Mouse (Mus musculus): Measurements from ENCODE around the gene Cgrrf1.
A peak's percentile ranks its signal among the peaks of the same experiment; 100 is the strongest.
"Not testable (repeated sequence)": the region's sequence is repeated elsewhere in the genome, so short reads cannot be mapped to it uniquely, and the experiment has no call there.

The Cgrrf1 gene

DNA sequence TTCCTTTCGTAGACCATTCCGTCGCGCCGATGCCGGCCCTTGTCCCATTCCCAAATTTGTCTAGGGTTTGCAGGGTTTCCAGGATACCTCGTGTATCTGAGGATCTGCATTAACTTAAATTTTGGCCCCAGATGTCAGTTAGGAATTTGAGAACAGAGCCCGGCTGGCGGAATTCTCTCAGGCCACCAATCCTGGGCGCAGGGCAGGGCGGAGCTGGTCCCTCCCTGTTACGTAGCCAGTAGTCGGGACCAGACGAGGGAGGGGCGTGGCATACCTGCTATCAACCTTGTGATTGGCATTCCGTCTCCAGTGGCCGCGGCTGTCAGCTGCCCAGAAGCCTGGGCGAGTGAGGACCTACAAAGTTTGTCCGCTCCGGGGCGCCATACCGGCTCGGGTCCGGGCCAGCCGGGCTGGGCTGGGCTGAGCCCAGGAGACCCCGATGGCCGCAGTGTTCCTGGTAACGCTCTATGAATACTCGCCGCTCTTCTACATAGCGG, at the start of gene Cgrrf1:
Cgrrf1 (plus strand) TSS at position 289 of the 497 bp plus-strand sequence.
- peak; percentile 99 for DNase-seq

GRCm38 (mm10) chr14:46782187-46782828, 49.6 kb upstream of the Cgrrf1 start:
- no peak for DNase-seq

DNA sequence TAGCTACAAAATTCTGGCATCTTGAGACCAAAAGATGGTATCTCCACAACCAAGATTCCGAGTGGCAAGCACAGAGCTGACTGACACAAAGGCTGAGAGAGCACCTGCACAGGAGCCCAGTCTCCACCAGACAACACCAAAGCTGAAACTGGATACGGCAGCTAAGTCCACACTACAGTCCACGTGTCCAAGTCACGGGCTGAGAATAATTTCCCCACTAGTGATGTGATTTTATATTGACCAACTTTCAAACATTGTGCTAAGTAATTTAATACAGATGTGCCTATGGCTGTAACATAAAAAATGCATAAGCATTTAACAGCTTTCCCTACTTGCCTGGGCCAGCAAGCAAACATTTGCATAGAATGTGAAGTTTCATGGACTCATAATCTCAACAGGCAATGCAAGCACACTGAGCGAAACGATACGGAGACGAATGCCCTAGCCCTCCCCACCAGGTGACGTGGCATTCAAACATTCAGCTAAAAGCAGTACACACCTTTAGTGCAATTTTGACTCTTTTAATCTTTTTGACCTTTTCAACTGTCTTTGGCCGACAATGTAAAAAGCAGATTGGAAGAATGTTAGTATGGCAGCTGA, 48.5 kb upstream of the Cgrrf1 start:
- no peak for DNase-seq

DNA sequence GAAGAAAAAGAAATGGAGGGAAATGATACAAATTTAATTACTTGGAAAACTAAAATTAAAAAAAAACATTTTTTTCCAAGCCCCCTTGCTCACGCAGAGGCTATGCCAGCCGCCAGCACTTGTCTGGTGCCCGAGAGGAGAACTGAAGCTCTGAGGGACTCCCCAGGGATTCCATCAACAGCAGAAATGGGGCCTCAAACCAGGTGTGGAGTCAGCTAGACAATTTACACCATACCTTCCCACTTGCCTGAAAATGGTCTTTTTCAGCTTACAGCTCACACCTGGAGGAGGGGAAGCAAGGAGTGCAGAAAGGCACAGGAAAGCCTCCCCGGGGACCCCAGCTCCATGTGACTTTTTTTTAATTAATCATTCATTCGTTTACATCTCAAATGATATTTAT, 46.7 kb upstream of the Cgrrf1 start:
- no peak for DNase-seq

- no peak for DNase-seq
Observed at GRCm38 (mm10) chr14:46787454-46787786, 44.5 kb upstream of the Cgrrf1 start.

GRCm38 (mm10) chr14:46787787-46788504, 44.0 kb upstream of the Cgrrf1 start, which contains the start of gene Cnih1:
TSS of gene Cnih1 (minus strand) at chr14:46788411.
- DNase-seq: peak; percentile 89 to 94

DNA sequence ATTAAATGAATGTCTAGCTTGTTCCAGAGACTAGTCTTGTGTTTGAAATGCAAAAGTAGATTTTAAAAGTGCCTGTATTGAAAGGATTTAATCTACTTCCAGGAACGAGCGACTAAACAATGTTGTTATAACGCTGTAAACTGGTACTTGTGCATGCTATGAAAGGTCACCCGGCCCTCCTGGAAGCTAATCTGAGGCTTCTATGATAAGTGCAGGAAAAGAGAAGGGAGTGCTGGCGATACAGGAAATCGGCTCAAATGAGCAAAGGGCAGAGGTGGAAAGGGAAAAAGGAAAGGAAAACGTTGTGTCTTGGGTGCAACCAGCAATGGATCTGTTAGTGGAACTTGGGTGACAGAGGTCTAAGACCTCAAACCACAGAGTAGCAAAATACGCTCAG, 43.4 kb upstream of the Cgrrf1 start:
- peak; percentile 18 to 26 for DNase-seq

DNA sequence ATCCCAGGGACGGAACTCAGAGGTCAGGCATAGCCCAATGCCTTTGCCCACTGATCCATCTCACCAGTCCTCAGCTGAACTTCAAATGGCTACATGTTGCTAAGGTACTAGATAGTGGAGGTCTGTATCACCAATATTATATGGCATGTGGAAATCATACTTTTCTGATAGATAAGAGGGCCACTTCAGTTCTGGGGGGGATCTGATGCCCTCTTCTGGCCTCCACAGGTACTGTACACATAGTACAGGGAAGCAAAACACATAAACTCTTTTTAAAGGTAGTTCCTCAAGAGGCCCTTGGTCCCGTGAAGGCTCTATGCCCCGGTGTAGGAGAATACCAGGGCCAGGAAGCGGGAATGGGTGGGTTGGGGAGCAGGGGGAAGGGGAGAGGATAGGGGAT, 41.6 kb upstream of the Cgrrf1 start:
- DNase-seq: peak in 1 of 2 experiments; percentile 16

GRCm38 (mm10) chr14:46790723-46791122, 41.2 kb upstream of the Cgrrf1 start:
- DNase-seq: no peak

- no peak for DNase-seq
Observed at GRCm38 (mm10) chr14:46794157-46794556, 37.8 kb upstream of the Cgrrf1 start.

DNA sequence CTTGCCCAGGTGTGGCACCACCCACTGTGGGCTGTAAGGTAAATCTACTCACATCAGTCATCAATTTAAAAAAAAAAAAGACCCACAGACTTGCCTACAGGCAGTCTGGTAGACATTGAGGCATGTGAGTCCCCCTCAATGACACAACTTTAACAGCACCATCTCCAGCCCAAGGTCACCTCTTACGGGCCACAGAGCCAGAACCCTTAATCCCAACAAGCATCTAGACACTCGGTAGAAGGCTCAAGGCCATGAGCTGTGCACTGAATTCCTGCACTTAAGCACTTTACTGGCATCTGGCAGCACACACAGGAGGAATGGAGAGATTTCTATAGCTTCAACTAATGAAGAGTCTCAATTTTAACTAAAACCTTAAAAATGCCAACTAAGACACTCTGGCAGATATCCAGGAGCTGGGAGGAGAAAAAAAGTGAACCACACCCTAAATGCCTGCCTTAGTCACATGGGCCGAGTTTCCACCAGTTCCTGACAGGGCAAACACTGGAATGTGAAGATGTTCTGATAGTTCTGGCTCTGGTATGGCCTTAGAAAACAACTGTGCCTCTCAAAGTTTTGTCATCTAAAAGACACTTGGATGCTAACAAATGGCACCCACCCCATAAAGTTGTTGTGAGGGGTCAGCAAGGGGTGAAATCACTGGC, 31.1 kb upstream of the Cgrrf1 start:
- DNase-seq: peak; percentile 41 to 45

GRCm38 (mm10) chr14:46803259-46803658, 28.7 kb upstream of the Cgrrf1 start:
- no peak for DNase-seq

GRCm38 (mm10) chr14:46803791-46804190, 28.1 kb upstream of the Cgrrf1 start:
- DNase-seq: peak in 1 of 2 experiments; percentile 21

- DNase-seq: no peak
Observed at GRCm38 (mm10) chr14:46806186-46806585, 25.7 kb upstream of the Cgrrf1 start.

DNA sequence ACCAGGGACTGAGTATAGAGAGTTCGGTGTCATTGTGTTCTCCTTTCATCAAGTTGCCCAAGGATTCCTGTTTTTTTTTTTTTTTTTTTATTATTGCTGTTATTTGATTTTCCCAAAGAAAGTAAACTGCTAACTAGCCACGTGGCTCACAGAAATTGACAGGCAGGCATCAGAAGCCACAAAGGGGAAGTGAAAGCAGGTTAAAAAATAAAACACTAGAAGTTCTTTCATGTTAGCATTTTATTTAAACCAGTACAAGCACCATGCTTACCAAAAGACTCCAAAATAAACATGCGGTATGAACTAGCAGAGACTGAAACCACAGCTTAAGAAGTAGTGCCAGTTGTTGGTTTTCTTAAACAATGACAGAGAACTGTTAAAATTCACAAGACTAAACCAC, 24.0 kb upstream of the Cgrrf1 start:
- DNase-seq: no peak

DNA sequence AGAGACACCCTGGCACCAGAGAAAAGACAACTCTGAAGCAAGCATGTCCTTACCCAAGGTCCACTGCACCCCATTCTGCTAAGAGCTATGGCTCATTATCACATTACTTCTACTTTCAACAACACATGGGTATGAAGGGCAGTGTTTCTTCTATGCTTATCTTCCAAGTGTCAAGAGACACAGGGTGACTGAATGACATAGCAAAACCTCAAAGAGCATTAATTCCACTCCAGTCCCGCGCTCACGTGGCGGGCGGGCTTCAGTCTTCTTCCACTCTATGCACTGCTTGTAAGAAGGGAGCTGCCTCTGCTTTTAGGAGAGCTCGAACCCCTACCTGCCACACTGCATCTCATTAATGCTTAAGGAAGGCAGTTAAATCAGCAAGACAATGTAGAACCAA, 16.3 kb upstream of the Cgrrf1 start:
- DNase-seq: no peak

DNA sequence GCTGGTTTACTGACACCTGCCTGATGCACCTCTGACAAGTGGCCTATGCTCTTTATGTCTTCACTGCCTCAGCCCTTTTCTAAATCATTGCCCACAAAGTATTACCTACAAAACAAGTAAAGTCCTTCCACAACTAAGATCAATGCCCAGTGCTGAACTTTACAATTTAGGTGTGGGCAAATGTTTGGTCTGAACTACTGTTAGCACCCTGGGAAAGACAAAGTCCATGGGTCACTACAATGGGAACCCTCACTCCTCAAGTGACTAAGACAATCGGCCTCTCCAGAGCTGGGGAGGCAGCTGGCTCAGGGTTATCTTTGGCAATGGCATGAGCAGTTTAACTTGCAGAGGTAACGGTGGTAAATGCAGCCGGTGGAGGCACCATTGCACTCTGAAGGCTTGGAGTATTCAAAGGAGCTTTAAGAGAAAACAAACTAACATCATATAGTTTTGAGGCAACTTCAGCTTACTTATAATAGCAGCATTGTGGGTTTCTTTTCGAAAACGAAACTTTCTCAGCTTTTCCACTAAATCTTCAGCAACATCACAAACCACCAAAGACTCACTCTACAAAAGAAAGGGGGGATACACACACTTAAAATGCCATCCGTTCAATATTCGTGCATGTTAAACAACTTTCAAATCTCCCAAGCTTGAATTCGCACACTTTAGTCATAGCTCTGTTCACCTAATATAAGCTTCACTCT, 14.9 kb upstream of the Cgrrf1 start:
- no peak for DNase-seq

DNA sequence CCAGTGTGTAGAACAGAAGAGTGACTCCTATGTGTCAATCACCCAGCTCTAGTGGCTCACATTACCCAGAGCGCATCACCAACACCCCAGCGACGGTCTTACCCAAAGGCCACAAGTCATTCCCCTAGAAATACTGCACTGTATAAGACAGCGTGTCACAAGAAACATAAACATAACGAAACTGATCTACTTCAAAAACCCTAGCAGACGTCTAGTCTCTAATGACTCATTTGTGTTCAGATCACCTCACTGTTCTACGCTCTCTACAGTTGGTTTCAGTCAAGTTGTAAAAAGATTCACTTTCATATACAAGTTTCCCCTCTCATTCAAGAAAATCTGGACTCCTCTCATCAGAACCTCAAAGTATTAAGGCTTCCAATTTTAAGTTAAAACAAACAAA, 13.2 kb upstream of the Cgrrf1 start:
- no peak for DNase-seq

DNA sequence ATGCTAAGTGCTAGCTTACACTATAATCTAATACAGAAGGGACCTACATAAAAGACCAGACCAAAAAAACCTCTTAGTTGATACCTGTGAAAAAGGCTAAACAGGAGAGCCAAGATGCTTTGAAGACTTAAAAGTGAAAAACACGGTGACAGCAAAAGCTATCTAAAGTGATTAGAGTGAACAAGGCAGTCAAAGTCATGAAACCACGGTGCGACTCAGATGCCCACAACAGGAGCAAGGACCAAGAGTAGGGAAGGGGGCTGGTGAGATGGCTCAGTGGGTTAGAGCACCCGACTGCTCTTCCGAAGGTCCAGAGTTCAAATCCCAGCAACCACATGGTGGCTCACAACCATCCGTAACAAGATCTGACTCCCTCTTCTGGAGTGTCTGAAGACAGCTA, 12.0 kb upstream of the Cgrrf1 start:
- DNase-seq: not testable (repeated sequence)

DNA sequence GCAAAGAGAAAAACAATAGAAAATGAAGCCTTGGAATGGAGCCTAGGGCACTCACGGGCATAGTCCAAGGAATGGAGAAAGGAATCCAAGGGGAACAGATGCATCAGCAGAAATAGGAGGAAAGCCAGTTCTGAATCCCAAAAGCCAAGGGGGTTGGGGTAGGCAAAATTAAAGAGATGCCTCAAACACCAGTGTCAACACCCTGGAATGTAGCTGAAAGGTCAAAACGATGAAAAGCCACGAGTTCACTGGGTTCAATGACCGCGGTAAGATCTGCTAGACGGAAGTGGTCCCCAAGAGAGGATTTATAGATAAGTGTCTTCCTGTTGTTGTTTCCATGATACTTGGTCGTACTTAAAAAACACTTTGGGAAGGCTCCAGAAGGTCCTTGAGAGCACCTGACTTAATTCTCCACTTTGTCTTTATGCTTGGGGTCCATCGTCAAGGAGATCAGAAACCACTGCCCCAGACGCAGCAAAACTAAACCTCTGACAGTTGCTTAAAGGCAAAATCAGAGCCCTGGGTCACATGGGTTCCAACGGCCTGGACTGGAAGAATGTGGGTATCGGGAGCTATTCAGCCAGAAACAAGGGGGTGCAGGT, 10.6 kb upstream of the Cgrrf1 start:
- DNase-seq: peak; percentile 57 to 69

- peak; percentile 96 to 97 for DNase-seq
Observed at GRCm38 (mm10) chr14:46821873-46822716, 9.8 kb upstream of the Cgrrf1 start, which contains the start of gene Gmfb. TSS of gene Gmfb (minus strand) at chr14:46822242.
